Comparison of ENCODE assay signal across 10 mouse cellular contexts in genomic region chr12:5275507-5275936, GRCm38 (mm10).
A peak's percentile ranks its signal among the peaks of the same experiment; 100 is the strongest.
DNase-seq lines count a peak whose midpoint lies in the region; ATAC-seq lines count a peak whose summit lies in the region.
"Had no signal": no experiment of that assay in that cellular context is flagged by ENCODE, and none has a peak within 500 bp of the region (broad histone marks: within the 10 kb centered on the region; RNA-seq: fewer than 3 reads in every experiment).

No protein-coding gene starts in this region.

- no peak overlapping the region for H3K9ac ChIP-seq in midbrain, embryonic 11.5 days (ENCODE audit: low read length)
- no peak overlapping the region for H3K9ac ChIP-seq in hindbrain, embryonic 14.5 days
- no peak overlapping the region; the same call in 1 of the 2 replicates for H3K9ac ChIP-seq in stomach, embryonic 16.5 days (ENCODE audit: low read length)
- H3K9ac ChIP-seq: liver, embryonic 14.5 days had no signal

- no peaks in the 10 kb centered on the region for H3K27me3 ChIP-seq in midbrain, embryonic 11.5 days (ENCODE audit: control insufficient read depth, insufficient read depth, low read length)
- no peaks in the 10 kb centered on the region for H3K27me3 ChIP-seq in midbrain, embryonic 10.5 days (ENCODE audit: low read depth, poor library complexity, severe bottlenecking)
- H3K27me3 ChIP-seq in hindbrain, embryonic 14.5 days (ENCODE audit: control insufficient read depth, insufficient read depth, low read length), result no peaks in the 10 kb centered on the region
- H3K27me3 ChIP-seq in stomach, embryonic 16.5 days (ENCODE audit: control insufficient read depth, insufficient read depth, low read length), result no peaks in the 10 kb centered on the region

- H3K4me1 ChIP-seq in midbrain, embryonic 11.5 days (ENCODE audit: control insufficient read depth, insufficient read depth, low read length), result peaks cover 7% of the 10 kb centered on the region; the same call in 1 of the 2 replicates
- H3K4me1 ChIP-seq in midbrain, embryonic 10.5 days, result peaks cover 24% of the 10 kb centered on the region
- H3K4me1 ChIP-seq in hindbrain, embryonic 14.5 days (replicated peaks; ENCODE audit: control insufficient read depth, insufficient read depth, low read length), result peaks cover 33% of the 10 kb centered on the region
- peaks cover 29% of the 10 kb centered on the region for H3K4me1 ChIP-seq in stomach, embryonic 16.5 days (ENCODE audit: control insufficient read depth, insufficient read depth, low read length)

- no peak for DNase-seq in midbrain, embryonic 11.5 days (ENCODE audit: low spot score, missing footprints)
- no peak for DNase-seq in midbrain, embryonic 10.5 days (ENCODE audit: low spot score)
- DNase-seq in hindbrain, embryonic 14.5 days (ENCODE audit: low spot score), result peak; percentile 64
- peak; percentile 67 for DNase-seq in lung, postnatal 25 days (ENCODE audit: low spot score)
- no peak for DNase-seq in thymus, postnatal 14 days
- DNase-seq in right cerebral cortex, postnatal 36 days (ENCODE audit: low spot score in 2 of 2), result no peak
- DNase-seq: gastrocnemius, adult 2 months had no signal

- no peaks in the 10 kb centered on the region for H3K36me3 ChIP-seq in midbrain, embryonic 11.5 days (ENCODE audit: control insufficient read depth, insufficient read depth, low read length)
- no peaks in the 10 kb centered on the region for H3K36me3 ChIP-seq in midbrain, embryonic 10.5 days
- no peaks in the 10 kb centered on the region for H3K36me3 ChIP-seq in hindbrain, embryonic 14.5 days (replicated peaks; ENCODE audit: control insufficient read depth, insufficient read depth)
- H3K36me3 ChIP-seq in stomach, embryonic 16.5 days (ENCODE audit: control insufficient read depth, insufficient read depth, low read length), result no peaks in the 10 kb centered on the region

- no peak overlapping the region for H3K4me3 ChIP-seq in midbrain, embryonic 11.5 days (ENCODE audit: low read depth, low read length)
- no peak overlapping the region for H3K4me3 ChIP-seq in midbrain, embryonic 10.5 days
- no peak overlapping the region for H3K4me3 ChIP-seq in hindbrain, embryonic 14.5 days (replicated peaks; ENCODE audit: low read length)
- H3K4me3 ChIP-seq in stomach, embryonic 16.5 days (replicated peaks; ENCODE audit: low read length), result no peak overlapping the region
- H3K4me3 ChIP-seq: gastrocnemius, adult 2 months had no signal

- no peaks in the 10 kb centered on the region for H3K9me3 ChIP-seq in midbrain, embryonic 11.5 days (ENCODE audit: control insufficient read depth, low read length)
- 0 out of 2 replicates have a peak, but pooled peaks cover 3% of the 10 kb centered on the region for H3K9me3 ChIP-seq in midbrain, embryonic 10.5 days (replicated peaks)
- H3K9me3 ChIP-seq in hindbrain, embryonic 14.5 days (ENCODE audit: control insufficient read depth, low read length), result no peaks in the 10 kb centered on the region
- no peaks in the 10 kb centered on the region for H3K9me3 ChIP-seq in stomach, embryonic 16.5 days (replicated peaks; ENCODE audit: control insufficient read depth, low read length)

- peak; percentile 53; the same call in 1 of the 2 replicates for ATAC-seq in midbrain, embryonic 11.5 days (ENCODE audit: low FRiP score)
- peak; percentile 50; the same call in 1 of the 2 replicates for ATAC-seq in hindbrain, embryonic 14.5 days (ENCODE audit: low FRiP score)
- no peak; the same call in 1 of the 2 replicates for ATAC-seq in stomach, embryonic 16.5 days (ENCODE audit: insufficient read depth, low FRiP score)
- no peak for ATAC-seq in monocyte, adult 5-6 weeks (replicated peaks; ENCODE audit: insufficient number of reproducible peaks, low FRiP score, low TSS enrichment, poor library complexity, severe bottlenecking)

- no peak overlapping the region for H3K27ac ChIP-seq in midbrain, embryonic 11.5 days (ENCODE audit: low read depth, low read length)
- no peak overlapping the region; the same call in 1 of the 2 replicates for H3K27ac ChIP-seq in midbrain, embryonic 10.5 days (replicated peaks)
- H3K27ac ChIP-seq in hindbrain, embryonic 14.5 days, result peak overlapping the region; percentile 70
- H3K27ac ChIP-seq in stomach, embryonic 16.5 days (ENCODE audit: low read length), result peak overlapping the region; percentile 10; the same call in 1 of the 2 replicates
- H3K27ac ChIP-seq: liver, embryonic 14.5 days had no signal

- 68% methylated on average over 6 of the region's 6 CpGs for WGBS in midbrain, embryonic 11.5 days
- 76% methylated on average over 6 of the region's 6 CpGs for WGBS in midbrain, embryonic 10.5 days
- 56% methylated on average over 6 of the region's 6 CpGs for WGBS in hindbrain, embryonic 14.5 days
- WGBS in stomach, embryonic 16.5 days, result 58% methylated on average over 6 of the region's 6 CpGs

- no peak overlapping the region for H3K4me2 ChIP-seq in midbrain, embryonic 11.5 days
- no peak overlapping the region for H3K4me2 ChIP-seq in hindbrain, embryonic 14.5 days (replicated peaks)
- no peak overlapping the region for H3K4me2 ChIP-seq in stomach, embryonic 16.5 days (ENCODE audit: low read depth, low read length)

Comparison
In these comparisons a context has a peak if more than half of its experiments do, and no peak if none do; other contexts are left out.
1. ATAC-seq: peak in midbrain, embryonic 11.5 days (single experiment) and hindbrain, embryonic 14.5 days (single experiment); none in stomach, embryonic 16.5 days (single experiment) and monocyte, adult 5-6 weeks (single experiment).
2. DNase-seq: peak in hindbrain, embryonic 14.5 days (single experiment) and lung, postnatal 25 days (single experiment); none in midbrain, embryonic 11.5 days (single experiment), midbrain, embryonic 10.5 days (single experiment), thymus, postnatal 14 days (single experiment) and right cerebral cortex, postnatal 36 days (0 of 2).
3. H3K27ac ChIP-seq: peak in hindbrain, embryonic 14.5 days (single experiment) and stomach, embryonic 16.5 days (single experiment); none in midbrain, embryonic 11.5 days (single experiment) and midbrain, embryonic 10.5 days (single experiment).